ENCODE assay signal across 7 mouse cellular contexts in genomic region chr10:62336601-62337578, GRCm38 (mm10). TPM values are rescaled to one million over a fixed set of nuclear protein-coding genes. Genes with fewer than 3 reads are reported as not detected.
DNase-seq lines count a peak whose midpoint lies in the region; ATAC-seq and TF ChIP-seq lines count a peak whose summit lies in the region.

No protein-coding gene starts in this region.

- no peaks in the 10 kb centered on the region for H3K36me3 ChIP-seq in midbrain, embryonic 15.5 days (replicated peaks)
- no peaks in the 10 kb centered on the region for H3K36me3 ChIP-seq in midbrain, embryonic 14.5 days (ENCODE audit: control insufficient read depth, insufficient read depth, low read length)
- no peaks in the 10 kb centered on the region for H3K36me3 ChIP-seq in embryonic facial prominence, embryonic 14.5 days (ENCODE audit: control insufficient read depth, insufficient read depth, low read length)
- H3K36me3 ChIP-seq in myocyte (ENCODE audit: control insufficient read depth, insufficient read depth): no peaks in the 10 kb centered on the region

- H3K4me3 ChIP-seq in midbrain, embryonic 15.5 days: no peak overlapping the region
- H3K4me3 ChIP-seq in midbrain, embryonic 14.5 days (replicated peaks; ENCODE audit: low read depth, low read length): no peak overlapping the region
- no peak overlapping the region for H3K4me3 ChIP-seq in embryonic facial prominence, embryonic 14.5 days (ENCODE audit: low read depth, low read length)
- H3K4me3 ChIP-seq in myocyte: no peak overlapping the region

- H3ac ChIP-seq in myocyte (ENCODE audit: control insufficient read depth, insufficient read length): no peak overlapping the region

- no peak for ATAC-seq in midbrain, embryonic 15.5 days (replicated peaks)
- ATAC-seq in midbrain, embryonic 14.5 days (ENCODE audit: low FRiP score, low TSS enrichment): no peak
- no peak for ATAC-seq in embryonic facial prominence, embryonic 14.5 days (ENCODE audit: low read depth)
- no peak for ATAC-seq in megakaryocyte progenitor cell, adult 5-6 weeks (replicated peaks; ENCODE audit: poor library complexity)

- peaks cover 60% of the 10 kb centered on the region for H3K79me2 ChIP-seq in myocyte (ENCODE audit: control insufficient read depth, insufficient read depth)

- TF ChIP-seq POLR2A in myocyte (IDR thresholded peaks at IDR 0.05; ENCODE audit: insufficient read length, low read depth): no peak

- peaks cover 58% of the 10 kb centered on the region for H3K4me1 ChIP-seq in midbrain, embryonic 15.5 days
- H3K4me1 ChIP-seq in midbrain, embryonic 14.5 days (ENCODE audit: control insufficient read depth, insufficient read depth, low read length): peaks cover 20% of the 10 kb centered on the region
- H3K4me1 ChIP-seq in embryonic facial prominence, embryonic 14.5 days (ENCODE audit: control insufficient read depth, insufficient read depth, low read length): peaks cover 32% of the 10 kb centered on the region

- no peak for DNase-seq in midbrain, embryonic 14.5 days
- no peak for DNase-seq in embryonic facial prominence, embryonic 14.5 days (ENCODE audit: low spot score)
- peak; percentile 60 to 65 for DNase-seq in kidney, postnatal 36 days
- DNase-seq in spleen, adult 12 weeks (ENCODE audit: low spot score): no peak

- H3K9me3 ChIP-seq in midbrain, embryonic 15.5 days: no peaks in the 10 kb centered on the region
- no peaks in the 10 kb centered on the region for H3K9me3 ChIP-seq in midbrain, embryonic 14.5 days (ENCODE audit: control insufficient read depth, low read length)
- no peaks in the 10 kb centered on the region for H3K9me3 ChIP-seq in embryonic facial prominence, embryonic 14.5 days (ENCODE audit: control insufficient read depth, low read length)

- 22% methylated on average over 12 of the region's 12 CpGs for WGBS in midbrain, embryonic 15.5 days
- 25% methylated on average over 12 of the region's 12 CpGs for WGBS in midbrain, embryonic 14.5 days
- 27% methylated on average over 12 of the region's 12 CpGs for WGBS in embryonic facial prominence, embryonic 14.5 days

- H3K9ac ChIP-seq in midbrain, embryonic 15.5 days: no peak overlapping the region
- no peak overlapping the region for H3K9ac ChIP-seq in midbrain, embryonic 14.5 days (replicated peaks; ENCODE audit: low read length)
- H3K9ac ChIP-seq in embryonic facial prominence, embryonic 14.5 days (ENCODE audit: low read depth, low read length): no peak overlapping the region

- no peaks in the 10 kb centered on the region for H3K27me3 ChIP-seq in midbrain, embryonic 15.5 days (replicated peaks)
- H3K27me3 ChIP-seq in midbrain, embryonic 14.5 days (ENCODE audit: control insufficient read depth, insufficient read depth, low read length): no peaks in the 10 kb centered on the region
- no peaks in the 10 kb centered on the region for H3K27me3 ChIP-seq in embryonic facial prominence, embryonic 14.5 days (replicated peaks; ENCODE audit: control insufficient read depth, insufficient read depth, low read length)
- no peaks in the 10 kb centered on the region for H3K27me3 ChIP-seq in myocyte (ENCODE audit: control insufficient read depth, insufficient read depth, insufficient read length)

- no peak overlapping the region for H3K27ac ChIP-seq in midbrain, embryonic 15.5 days
- H3K27ac ChIP-seq in midbrain, embryonic 14.5 days (replicated peaks; ENCODE audit: low read depth, low read length): no peak overlapping the region
- H3K27ac ChIP-seq in embryonic facial prominence, embryonic 14.5 days (replicated peaks; ENCODE audit: low read depth, low read length): peak overlapping the region; percentile 70

- peak overlapping the region; percentile 3; the same call in 1 of the 2 replicates for H3K4me2 ChIP-seq in midbrain, embryonic 15.5 days
- no peak overlapping the region for H3K4me2 ChIP-seq in midbrain, embryonic 14.5 days (ENCODE audit: low read length)
- H3K4me2 ChIP-seq in embryonic facial prominence, embryonic 14.5 days (ENCODE audit: low read depth, low read length): peak overlapping the region; percentile 11
- H3K4me2 ChIP-seq in myocyte (ENCODE audit: low read depth): peak overlapping the region; percentile 93

TF ChIP-seq in myocyte, 11 proteins besides CTCF, POLR2A, EP300 and RAD21:
- TF ChIP-seq E2F4 (IDR thresholded peaks at IDR 0.05; ENCODE audit: insufficient read depth) (no peak), MYOD1 (IDR thresholded peaks at IDR 0.05; ENCODE audit: control insufficient read depth in 1 of 3, insufficient read length in 2 of 3, low read depth in 2 of 3) (no peak), TCF12 (IDR thresholded peaks at IDR 0.05; ENCODE audit: insufficient read depth, poor library complexity, severe bottlenecking) (no peak), MYOG (IDR thresholded peaks at IDR 0.05; ENCODE audit: control insufficient read depth in 1 of 3, insufficient read depth in 1 of 3, insufficient read length in 2 of 3, low read depth in 2 of 3) (no peak), TCF3 (IDR thresholded peaks at IDR 0.05; ENCODE audit: insufficient read length, low read depth) (no peak), POLR2AphosphoS2 (IDR thresholded peaks at IDR 0.05; ENCODE audit: insufficient read length, low read depth) (no peak), REST (IDR thresholded peaks at IDR 0.05; ENCODE audit: insufficient read depth, insufficient read length) (no peak), USF1 (IDR thresholded peaks at IDR 0.05; ENCODE audit: low read depth) (no peak), MAX (IDR thresholded peaks at IDR 0.05; ENCODE audit: low read depth) (no peak), SRF (IDR thresholded peaks at IDR 0.05; ENCODE audit: control insufficient read depth, insufficient read length, low read depth) (no peak), CEBPB (IDR thresholded peaks at IDR 0.05; ENCODE audit: insufficient read depth, poor library complexity, severe bottlenecking) (no peak)

RNA-seq across cellular contexts. Expression of gene Hk1, which starts 42.8 kb away (rescaled TPM):
- 126 and 135 TPM in 2 replicates for polyA plus RNA-seq in midbrain, embryonic 15.5 days (2015; fragmentation: Nextera tagmentation; extraction: Ambion mirVana)
- 66.2 and 73.7 TPM in 2 replicates for polyA plus RNA-seq in midbrain, embryonic 14.5 days (2014; fragmentation: Nextera tagmentation; extraction: Ambion mirVana)
- polyA plus RNA-seq in embryonic facial prominence, embryonic 14.5 days (2014; fragmentation: Nextera tagmentation; extraction: Ambion mirVana): 28.4 and 33.7 TPM in 2 replicates
- 103 TPM for polyA plus RNA-seq in myocyte (2012; fragmentation: generic; extraction: Trizol)
- total RNA-seq in megakaryocyte progenitor cell, adult 5-6 weeks (2015): 30.9 and 37.2 TPM in 2 replicates
- total RNA-seq in megakaryocyte progenitor cell, adult 5-6 weeks (2017): 86.2 and 116 TPM in 2 replicates

Comparison
In these comparisons a context has a peak if more than half of its experiments do, and no peak if none do; other contexts are left out.
1. DNase-seq: peak in kidney, postnatal 36 days (2 of 2); none in midbrain, embryonic 14.5 days (single experiment), embryonic facial prominence, embryonic 14.5 days (single experiment) and spleen, adult 12 weeks (single experiment).